In the genomic region with DNA sequence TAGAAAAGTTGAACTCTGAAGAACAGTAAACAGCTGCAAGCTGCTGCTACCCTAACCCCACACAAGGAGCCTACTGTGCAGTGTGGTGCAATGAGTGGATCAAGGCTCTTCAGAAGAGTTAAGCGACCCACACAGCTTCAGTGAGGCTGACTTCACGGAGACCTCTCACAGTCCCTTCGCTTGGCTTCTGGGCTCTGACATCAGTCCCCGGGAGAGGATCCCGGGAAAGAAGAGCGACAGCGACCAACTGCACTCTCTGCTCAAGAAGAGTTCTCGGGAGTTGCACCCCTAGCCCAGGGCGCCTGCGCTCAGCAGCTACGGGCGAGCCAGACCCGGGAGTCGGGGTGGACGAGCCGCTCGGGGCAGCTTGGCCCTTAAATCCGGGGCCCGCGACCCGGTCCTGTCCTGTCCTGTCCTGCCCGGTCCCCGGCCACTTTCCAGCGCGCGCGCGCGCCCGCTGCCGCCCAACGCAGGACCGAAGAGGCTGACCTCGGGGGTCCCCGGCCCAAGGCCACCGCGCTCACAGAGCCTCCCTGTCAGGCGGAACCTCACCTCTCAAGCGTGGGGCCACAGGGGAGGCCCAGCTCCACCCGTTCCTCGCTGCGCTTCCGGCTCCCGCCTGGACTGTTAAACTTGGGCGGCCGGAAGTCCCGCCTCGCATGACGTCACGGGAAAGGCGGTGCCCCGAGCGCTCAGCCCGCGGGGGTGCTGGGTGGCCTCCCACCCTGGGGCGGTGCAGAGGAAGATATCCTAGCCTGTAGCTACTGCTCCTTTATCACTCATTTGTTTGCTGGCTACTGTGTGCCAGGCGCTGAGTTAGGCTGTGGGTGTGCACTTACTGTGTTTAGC, we compare ENCODE assay signal across 8 mouse cellular contexts. TPM values are rescaled to one million over a fixed set of nuclear protein-coding genes. Genes with fewer than 3 reads are reported as not detected.
DNase-seq lines count a peak whose midpoint lies in the region; ATAC-seq and TF ChIP-seq lines count a peak whose summit lies in the region.

A gene (minus strand): TSS at position 650 of the 849 bp plus-strand sequence.

- peak within 1 kb of the TSS; percentile 84 for H3K27ac ChIP-seq in embryonic facial prominence, embryonic 14.5 days (replicated peaks; ENCODE audit: low read depth, low read length)
- H3K27ac ChIP-seq in limb, embryonic 14.5 days (replicated peaks; ENCODE audit: low read depth, low read length) = peak within 1 kb of the TSS; percentile 85
- peak within 1 kb of the TSS; percentile 8 for H3K27ac ChIP-seq in midbrain, postnatal 0 days (ENCODE audit: low read depth, low read length)

- WGBS in embryonic facial prominence, embryonic 14.5 days = 0% methylated on average over 11 of the region's 57 CpGs
- WGBS in limb, embryonic 14.5 days = under 1% methylated on average over 54 of the region's 57 CpGs
- under 1% methylated on average over 50 of the region's 57 CpGs for WGBS in midbrain, postnatal 0 days

- H3K4me2 ChIP-seq in embryonic facial prominence, embryonic 14.5 days (ENCODE audit: low read depth, low read length) = peak within 1 kb of the TSS; percentile 74
- peak within 1 kb of the TSS; percentile 75 for H3K4me2 ChIP-seq in limb, embryonic 14.5 days (replicated peaks; ENCODE audit: low read depth, low read length, severe bottlenecking)
- H3K4me2 ChIP-seq in midbrain, postnatal 0 days (ENCODE audit: low read depth, low read length, poor library complexity, severe bottlenecking) = peak within 1 kb of the TSS; percentile 88

- peak; percentile 88 for DNase-seq in 3T3-L1 (ENCODE audit: low read depth, low spot score)
- DNase-seq in adrenal gland, postnatal 4 days (ENCODE audit: low spot score in 2 of 2) = peak; percentile 85 to 89
- peak; percentile 96 for DNase-seq in embryonic facial prominence, embryonic 14.5 days (ENCODE audit: low spot score)
- peak; percentile 95 for DNase-seq in heart, adult 8-10 months (ENCODE audit: low spot score)
- peak; percentile 97 for DNase-seq in kidney, adult 9 months
- DNase-seq in limb, embryonic 14.5 days (ENCODE audit: low spot score) = peak; percentile 92
- DNase-seq in midbrain, postnatal 0 days (ENCODE audit: low spot score) = peak; percentile 91
- DNase-seq in spleen, postnatal 14 days (ENCODE audit: low spot score in 2 of 2) = peak; percentile 93 to 95

- H3K27me3 ChIP-seq in embryonic facial prominence, embryonic 14.5 days (replicated peaks; ENCODE audit: control insufficient read depth, insufficient read depth, low read length) = no peaks in the 10 kb centered on the region
- H3K27me3 ChIP-seq in limb, embryonic 14.5 days (ENCODE audit: control insufficient read depth, insufficient read depth, low read length) = no peaks in the 10 kb centered on the region
- H3K27me3 ChIP-seq in midbrain, postnatal 0 days (ENCODE audit: insufficient read depth, low read length) = no peaks in the 10 kb centered on the region

- peaks cover 9% of the 10 kb centered on the region; the same call in 1 of the 2 replicates for H3K36me3 ChIP-seq in embryonic facial prominence, embryonic 14.5 days (ENCODE audit: control insufficient read depth, insufficient read depth, low read length)
- peaks cover 7% of the 10 kb centered on the region for H3K36me3 ChIP-seq in limb, embryonic 14.5 days (ENCODE audit: control insufficient read depth, insufficient read depth, low read length)
- no peaks in the 10 kb centered on the region for H3K36me3 ChIP-seq in midbrain, postnatal 0 days (ENCODE audit: insufficient read depth, low read length)

- ATAC-seq in embryonic facial prominence, embryonic 14.5 days (ENCODE audit: low read depth) = peak; percentile 98
- ATAC-seq in limb, embryonic 14.5 days (ENCODE audit: low FRiP score, low read depth) = peak; percentile 97
- peak; percentile 97 for ATAC-seq in midbrain, postnatal 0 days (ENCODE audit: low FRiP score)

- H3K4me3 ChIP-seq in embryonic facial prominence, embryonic 14.5 days (ENCODE audit: low read depth, low read length) = peak within 1 kb of the TSS; percentile 95
- H3K4me3 ChIP-seq in limb, embryonic 14.5 days (replicated peaks; ENCODE audit: low read length) = peak within 1 kb of the TSS; percentile 94
- H3K4me3 ChIP-seq in midbrain, postnatal 0 days (ENCODE audit: low read depth, low read length) = peak within 1 kb of the TSS; percentile 82

- no peak for TF ChIP-seq CTCF in midbrain, postnatal 0 days (IDR thresholded peaks at IDR 0.05)

- TF ChIP-seq POLR2A in limb, embryonic 14.5 days (IDR thresholded peaks at IDR 0.05; ENCODE audit: borderline replicate concordance, extremely low read depth, insufficient read depth, insufficient read length) = peak; percentile 68; the same call in 1 of the 2 replicates

- H3K9me3 ChIP-seq in embryonic facial prominence, embryonic 14.5 days (ENCODE audit: control insufficient read depth, low read length) = no peaks in the 10 kb centered on the region
- H3K9me3 ChIP-seq in limb, embryonic 14.5 days (ENCODE audit: control insufficient read depth, low read length) = no peaks in the 10 kb centered on the region
- H3K9me3 ChIP-seq in midbrain, postnatal 0 days (ENCODE audit: low read length) = no peaks in the 10 kb centered on the region

- H3K4me1 ChIP-seq in embryonic facial prominence, embryonic 14.5 days (ENCODE audit: control insufficient read depth, insufficient read depth, low read length) = no peaks in the 10 kb centered on the region
- peaks cover 4% of the 10 kb centered on the region; the same call in 1 of the 2 replicates for H3K4me1 ChIP-seq in limb, embryonic 14.5 days (ENCODE audit: control insufficient read depth, insufficient read depth, low read length)
- H3K4me1 ChIP-seq in midbrain, postnatal 0 days (ENCODE audit: insufficient read depth, low read length) = no peaks in the 10 kb centered on the region

- peak within 1 kb of the TSS; percentile 97 for H3K9ac ChIP-seq in embryonic facial prominence, embryonic 14.5 days (ENCODE audit: low read depth, low read length)
- H3K9ac ChIP-seq in limb, embryonic 14.5 days (ENCODE audit: low read depth, low read length, severe bottlenecking) = peak within 1 kb of the TSS; percentile 97
- peak within 1 kb of the TSS; percentile 70 for H3K9ac ChIP-seq in midbrain, postnatal 0 days (replicated peaks; ENCODE audit: low read length, poor library complexity, severe bottlenecking)

RNA-seq across cellular contexts. Expression of the gene that starts here (rescaled TPM):
- 10 to 100 TPM; 23.4 to 26.3 TPM for total RNA-seq in adrenal gland, postnatal 4 days (2021)
- polyA plus RNA-seq in embryonic facial prominence, embryonic 14.5 days (2014; fragmentation: Nextera tagmentation; extraction: Ambion mirVana) = 40.3 and 43.3 TPM in 2 replicates
- 10 to 100 TPM; 21.9 to 25.9 (median 22.3) TPM for total RNA-seq in heart, adult 8-10 months (2022)
- polyA plus RNA-seq in limb, embryonic 14.5 days (2012; rRNA removed) = 19.9 and 20.2 TPM in 2 replicates
- polyA plus RNA-seq in limb, embryonic 14.5 days (2014; fragmentation: Nextera tagmentation; extraction: Ambion mirVana) = 38.3 and 41.0 TPM in 2 replicates
- 7.6 and 7.8 TPM in 2 replicates for total RNA-seq in midbrain, postnatal 0 days (2014; rRNA removed)
- polyA plus RNA-seq in midbrain, postnatal 0 days (2015; fragmentation: Nextera tagmentation; extraction: Ambion mirVana) = 4.4 and 7.0 TPM in 2 replicates

Comparison
In these comparisons a context has a peak if more than half of its experiments do, and no peak if none do; other contexts are left out.
1. Peak in every context shown above with its lines: DNase-seq, ATAC-seq, H3K4me3 ChIP-seq and H3K27ac ChIP-seq.
2. H3K27ac ChIP-seq: peak in every context shown above with its lines; median percentile 85 in limb, embryonic 14.5 days; 84 in embryonic facial prominence, embryonic 14.5 days; 8 in midbrain, postnatal 0 days.